Mouse (Mus musculus) testis, postnatal 14 days (tissue): ENCODE data around the gene Fhit.

Experiments used
- DNase-seq: peaks from one replicate; pipeline ENCODE4 v3.0.0; 2021; ENCODE audit warnings: low spot score

The Fhit gene

GRCm38 (mm10) chr14:10507560-10507959, 654.3 kb downstream of the Fhit start:
- DNase-seq = no peak

DNA sequence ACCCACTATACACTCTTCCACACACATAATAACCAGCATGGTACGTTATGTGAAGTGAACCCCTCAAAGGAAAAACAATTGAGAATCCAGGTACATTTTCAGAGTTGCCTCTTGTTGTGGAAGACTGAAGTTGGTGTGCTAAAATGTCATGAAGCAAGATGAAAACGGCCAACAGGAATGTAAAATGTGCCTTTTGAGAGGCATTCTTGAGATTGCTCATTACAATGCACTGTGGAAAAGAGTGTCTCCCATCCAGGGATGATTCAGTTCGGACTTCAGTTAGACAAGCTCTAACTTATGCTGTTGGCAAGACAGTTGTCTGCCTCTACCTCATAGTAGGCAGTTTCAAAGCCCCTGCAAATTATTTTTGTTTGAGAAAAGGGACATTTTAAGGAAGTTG, 676.0 kb downstream of the Fhit start:
- DNase-seq = no peak

DNA sequence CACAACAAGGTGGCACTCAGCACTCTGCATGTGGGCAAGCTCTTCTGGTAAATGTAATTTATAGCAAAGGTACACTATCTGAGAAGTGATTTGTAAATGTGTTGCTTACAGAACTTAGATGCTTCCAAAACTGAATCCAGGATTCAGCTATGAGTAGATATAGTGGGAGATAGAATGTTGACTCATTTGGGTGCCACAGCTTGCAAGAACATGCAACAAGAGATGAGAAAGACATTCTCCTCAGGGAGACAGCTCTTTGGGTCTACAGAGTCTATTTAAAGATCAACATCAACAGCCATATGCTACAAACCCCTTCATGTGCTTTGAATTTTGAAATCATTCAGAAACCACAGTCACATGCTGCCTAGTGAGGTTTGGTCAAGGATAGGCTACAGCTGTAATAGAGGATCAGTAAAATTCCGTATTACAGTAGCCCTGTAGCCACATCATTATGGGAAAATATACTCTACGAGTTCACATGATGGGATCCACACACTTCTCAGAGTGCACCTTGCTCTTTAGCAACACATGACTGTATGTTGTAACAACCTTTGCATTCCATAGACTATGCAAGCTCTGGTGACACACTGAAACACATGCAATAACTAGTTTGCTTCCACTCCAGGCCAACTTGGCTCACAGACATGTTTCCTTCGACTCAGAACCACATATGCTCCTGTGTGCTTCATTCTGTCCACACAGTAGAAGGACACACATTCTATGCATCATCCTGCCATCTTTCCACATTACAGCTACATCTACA, 678.8 kb downstream of the Fhit start:
- DNase-seq = no peak

GRCm38 (mm10) chr14:10481370-10481769, 680.5 kb downstream of the Fhit start:
- no peak for DNase-seq

- DNase-seq = no peak
These were observed 681.2 kb downstream of the Fhit start for GRCm38 (mm10) chr14:10480681-10481080.

DNA sequence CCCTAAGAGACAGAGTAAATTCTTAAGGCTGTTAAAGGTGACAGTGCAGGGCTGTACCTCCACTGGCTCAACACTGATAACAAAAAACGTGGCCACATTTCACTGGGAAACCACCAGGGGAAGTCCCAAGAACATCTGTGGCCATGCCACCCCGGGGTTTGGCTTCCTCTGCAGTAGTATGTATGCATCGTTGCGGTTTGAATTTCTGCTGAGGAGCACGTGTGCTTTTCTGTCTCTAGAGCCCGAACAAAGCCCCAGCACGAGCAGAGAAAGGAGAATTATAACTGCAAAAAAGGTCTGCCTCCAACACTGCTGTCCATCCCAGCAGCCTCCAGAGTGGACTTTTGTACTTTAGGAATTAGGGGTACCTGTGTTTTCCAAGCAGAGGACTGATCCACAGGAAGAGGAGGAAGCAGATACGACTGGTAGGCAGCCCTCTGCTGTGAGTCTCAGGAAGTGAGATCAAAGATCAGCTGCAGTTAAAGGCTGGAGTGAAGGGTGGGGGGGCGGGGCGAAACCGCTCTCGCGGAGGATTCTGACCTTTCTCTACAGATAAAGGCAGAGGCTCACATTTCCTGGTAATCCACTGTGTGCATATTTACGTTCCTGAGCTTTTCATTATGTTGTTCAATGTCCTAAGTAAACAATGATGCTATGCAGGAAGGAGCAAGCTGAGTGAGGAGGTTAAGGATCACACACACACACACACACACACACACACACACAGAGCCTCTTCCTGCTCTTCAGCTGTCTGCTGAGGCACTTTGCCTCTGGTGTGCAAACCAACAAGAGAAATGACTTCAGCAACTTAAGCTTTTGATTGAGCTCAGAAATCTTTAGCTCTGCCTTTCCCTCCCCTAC, 708.6 kb downstream of the Fhit start:
- DNase-seq = peak; percentile 3

GRCm38 (mm10) chr14:10452234-10452633, 709.6 kb downstream of the Fhit start:
- DNase-seq = no peak

DNA sequence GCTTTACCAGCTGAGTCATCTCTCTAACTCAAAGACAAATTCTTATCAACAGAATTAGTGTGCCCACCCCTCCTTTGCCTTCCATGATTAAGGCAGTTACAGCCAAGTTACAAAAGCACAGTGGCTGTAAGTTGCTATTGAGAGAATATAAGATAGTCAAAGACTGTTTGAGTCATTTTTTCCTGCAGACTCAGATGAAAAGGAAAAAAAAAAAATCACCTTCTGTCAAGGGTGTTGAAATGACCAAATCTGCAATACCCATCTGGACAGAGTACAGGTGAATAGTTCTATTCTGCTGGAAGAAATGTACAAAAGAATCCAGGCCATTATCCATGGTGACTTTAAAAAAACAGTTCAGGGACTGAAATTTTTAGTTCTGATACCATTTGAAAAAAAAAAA, 716.5 kb downstream of the Fhit start:
- no peak for DNase-seq

GRCm38 (mm10) chr14:10439007-10439749, 722.7 kb downstream of the Fhit start:
- DNase-seq = no peak

DNA sequence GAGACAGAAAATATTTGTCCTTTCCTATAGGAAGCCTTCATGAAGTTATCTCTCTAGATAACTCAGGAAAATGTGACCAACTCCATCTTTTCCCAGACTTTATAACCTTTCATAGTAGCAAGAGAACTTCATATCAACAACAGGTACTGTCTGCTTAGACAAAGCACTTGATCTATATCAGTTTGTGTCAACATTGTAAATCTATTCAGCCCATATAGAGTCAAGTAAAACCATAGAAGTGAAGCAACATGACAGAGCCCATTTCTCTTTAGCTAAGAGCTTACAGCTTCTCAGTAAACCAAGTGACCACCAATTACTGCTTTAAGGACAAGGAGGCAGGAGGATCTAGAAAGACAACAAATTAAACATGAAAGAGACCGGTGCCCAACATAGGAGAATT, 725.6 kb downstream of the Fhit start:
- no peak for DNase-seq

GRCm38 (mm10) chr14:10432502-10432901, 729.3 kb downstream of the Fhit start:
- no peak for DNase-seq

- no peak for DNase-seq
These were observed 731.3 kb downstream of the Fhit start for GRCm38 (mm10) chr14:10430396-10431000.

- no peak for DNase-seq
These were observed 738.3 kb downstream of the Fhit start for GRCm38 (mm10) chr14:10423499-10423898.

DNA sequence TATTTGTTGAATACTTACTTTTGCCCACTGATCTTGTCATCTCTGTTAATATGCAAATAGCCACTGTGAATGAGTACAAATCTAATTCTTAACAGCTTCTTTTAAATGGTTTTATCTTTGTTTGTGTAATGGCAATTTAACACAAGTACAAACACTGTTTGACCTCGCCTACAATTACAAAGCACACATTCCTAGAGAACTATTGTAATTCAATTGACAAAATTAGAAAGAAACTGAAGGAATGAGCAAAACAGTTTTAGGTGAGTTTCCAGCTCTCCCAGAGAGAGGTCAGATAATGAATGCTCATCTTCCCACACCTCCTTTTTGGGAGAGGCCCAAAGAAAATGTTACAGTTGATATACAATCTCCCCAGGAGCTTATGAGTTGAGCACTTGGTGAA, 739.6 kb downstream of the Fhit start:
- DNase-seq = no peak

DNA sequence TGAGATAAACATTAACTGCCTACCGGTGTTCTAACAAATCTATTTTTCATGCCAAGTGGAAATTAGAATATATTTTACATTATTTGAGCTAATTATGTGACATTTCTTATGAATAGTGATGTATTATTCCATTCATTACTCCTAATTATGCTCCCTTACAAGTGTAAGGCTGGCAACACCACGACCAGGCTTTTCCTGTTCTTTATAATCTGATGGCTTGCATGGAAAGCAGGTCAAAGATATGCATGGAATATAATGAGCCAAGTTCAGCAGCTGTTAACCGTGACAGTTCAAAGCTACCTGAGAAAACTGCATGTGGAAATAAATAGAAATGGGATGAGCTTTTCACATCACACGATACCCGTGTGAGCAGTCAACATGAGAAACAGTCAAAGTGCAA, 746.8 kb downstream of the Fhit start:
- DNase-seq = no peak

DNA sequence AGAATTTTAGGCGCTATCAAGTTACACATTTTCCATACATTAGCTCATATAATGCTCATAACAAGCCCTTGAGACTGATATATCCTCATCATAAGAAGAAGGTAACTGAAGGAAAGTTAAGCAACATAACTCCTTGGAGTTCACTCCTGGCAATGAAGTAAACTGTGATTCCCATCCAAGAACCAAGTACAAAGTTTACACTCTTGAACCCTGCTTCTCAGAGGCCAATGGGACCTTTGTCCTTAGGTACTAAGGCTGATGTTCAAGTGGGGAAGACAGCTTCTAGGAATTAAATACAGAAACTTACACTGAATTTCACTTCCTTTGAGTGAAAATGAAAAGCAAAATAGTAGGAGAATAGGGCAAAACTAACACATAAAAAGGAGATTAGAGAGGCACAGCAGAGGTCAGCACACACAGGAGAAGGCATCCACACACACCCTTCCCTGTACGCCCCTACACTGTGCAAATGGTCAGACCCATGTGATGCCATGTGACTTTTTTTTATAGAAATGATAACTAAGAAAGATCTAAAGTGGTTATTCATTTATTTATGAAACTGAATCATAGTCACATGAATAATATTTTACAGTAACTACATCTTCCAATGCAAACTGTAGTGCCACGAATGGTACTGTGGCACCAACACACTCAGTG, 752.4 kb downstream of the Fhit start:
- DNase-seq = no peak

DNA sequence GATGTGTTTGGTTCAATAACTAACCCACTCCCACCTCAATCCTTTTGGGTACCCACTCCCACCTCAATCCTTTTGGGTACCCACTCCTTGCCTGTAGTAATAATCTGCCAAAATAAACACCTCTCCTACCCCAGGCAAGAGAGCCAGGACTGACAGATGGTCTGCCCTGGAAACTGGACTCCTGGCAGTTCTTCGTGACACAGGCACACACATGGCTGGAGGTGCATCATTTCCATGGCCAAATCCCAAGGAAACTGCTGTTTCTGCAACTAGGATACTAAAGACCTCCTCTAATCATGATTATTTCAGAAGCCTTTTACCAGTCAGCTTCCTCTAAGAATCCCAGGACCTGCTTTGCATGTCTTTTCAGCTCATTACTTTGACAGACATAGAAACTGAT, 756.5 kb downstream of the Fhit start:
- no peak for DNase-seq

DNA sequence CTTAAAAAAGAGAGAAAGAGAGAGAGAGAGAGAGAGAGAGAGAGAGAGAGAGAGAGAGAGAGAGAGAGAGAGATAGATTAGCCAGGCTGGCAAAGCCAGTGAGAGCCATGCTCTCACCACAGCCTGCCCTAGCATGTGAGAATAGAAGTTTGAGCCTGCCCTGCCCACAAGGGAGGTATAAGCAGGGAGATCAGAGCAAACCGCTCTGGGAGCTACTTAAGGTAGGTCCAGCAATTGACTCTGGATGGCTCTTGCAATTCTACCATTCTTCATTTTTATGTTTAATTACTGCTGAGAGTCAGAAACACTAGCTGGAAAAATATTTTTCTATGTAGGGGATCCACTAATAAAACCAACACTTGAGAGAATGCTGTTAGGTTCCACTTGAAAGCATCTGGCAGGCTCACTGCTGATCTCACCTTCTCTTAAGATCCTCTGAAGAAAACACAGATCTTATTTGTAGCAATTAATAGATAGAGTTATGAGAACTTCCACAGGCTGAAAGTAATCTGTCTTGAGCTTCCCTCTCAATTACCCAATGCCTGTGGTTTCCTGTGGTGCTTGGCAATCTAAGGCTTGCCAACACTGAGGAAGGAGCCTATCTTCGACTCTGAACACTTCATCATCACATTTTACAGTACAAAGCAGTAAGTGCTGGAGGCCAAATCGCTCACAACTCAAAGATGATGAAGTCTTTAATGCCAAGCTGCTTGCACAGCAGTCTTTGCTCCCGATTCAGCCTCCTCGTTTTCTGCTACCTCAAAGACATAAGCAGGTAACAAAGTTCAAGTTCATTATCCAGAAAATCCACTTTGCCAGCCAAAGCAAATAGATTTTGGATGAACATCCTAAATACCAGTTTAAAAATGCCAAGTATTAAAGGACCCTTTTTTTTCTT, 793.8 kb downstream of the Fhit start:
- DNase-seq = no peak

DNA sequence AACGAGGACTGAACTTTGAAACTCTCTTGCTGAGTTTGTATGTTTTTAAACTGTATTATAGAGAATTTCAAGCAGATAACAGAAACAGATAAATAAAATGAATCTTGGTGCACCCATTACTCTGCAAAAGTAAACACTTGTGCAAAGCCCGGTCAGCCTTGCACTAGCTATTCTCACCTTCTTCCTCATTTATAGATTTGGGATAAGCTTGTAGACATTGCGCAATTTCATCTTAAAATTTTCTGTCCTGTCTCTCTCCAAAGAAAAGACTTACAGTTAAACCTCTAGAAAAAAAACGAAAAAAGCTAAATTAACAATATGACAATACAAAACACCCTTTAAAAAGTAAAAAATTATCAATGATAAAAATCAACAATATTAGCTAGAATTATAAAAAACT, 795.0 kb downstream of the Fhit start:
- DNase-seq = no peak

DNA sequence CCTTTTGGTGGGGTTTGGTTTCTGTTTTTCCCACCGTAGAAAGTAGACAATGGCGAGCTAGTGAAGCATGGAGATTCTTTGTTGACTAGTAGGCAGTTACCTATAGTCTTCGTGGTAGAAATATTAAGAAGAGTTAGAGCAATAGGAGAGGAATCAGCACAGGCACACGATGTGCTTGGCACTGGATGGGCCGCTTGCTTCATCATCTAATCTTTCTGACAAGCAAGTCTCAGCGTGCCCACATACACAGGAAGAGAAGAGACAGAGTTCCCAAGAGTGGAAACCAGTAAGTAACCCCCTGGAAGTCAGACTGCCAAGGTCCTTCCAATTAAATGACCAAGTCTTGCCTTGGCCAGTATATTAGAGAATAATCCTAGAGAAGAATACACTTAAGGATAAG, 797.6 kb downstream of the Fhit start:
- no peak for DNase-seq

GRCm38 (mm10) chr14:10363306-10363705, 798.5 kb downstream of the Fhit start:
- no peak for DNase-seq
